Mouse (Mus musculus): ENCODE measurements around the gene Jmjd8. TPM values are rescaled to one million over a fixed set of nuclear protein-coding genes. Genes with fewer than 3 reads are reported as not detected.

The Jmjd8 gene
- polyA plus RNA-seq, 1 experiment from 2014 or later: 21.7 TPM

Small RNA genes lying within 50 kb of the gene (microRNA-seq; reads per million reads assigned to microRNA genes)
- gene Mir3082 (not detected), gene Mir6966 (not detected)

Other genes starting within 250 kb of the Jmjd8 start
- gene Lmf1, start 249.8 kb upstream of the Jmjd8 start, polyA plus RNA-seq (2015; fragmentation: Nextera tagmentation; extraction: Ambion mirVana): 11.3 and 11.6 TPM in 2 replicates
- gene Gng13, start 111.7 kb upstream of the Jmjd8 start, polyA plus RNA-seq (2015; fragmentation: Nextera tagmentation; extraction: Ambion mirVana): 0.25 and 0.51 TPM in 2 replicates
- 24.8 and 25.4 TPM in 2 replicates for gene Chtf18, start 101.4 kb upstream of the Jmjd8 start, polyA plus RNA-seq (2015; fragmentation: Nextera tagmentation; extraction: Ambion mirVana)
- gene Rpusd1, start 101.2 kb upstream of the Jmjd8 start, polyA plus RNA-seq (2015; fragmentation: Nextera tagmentation; extraction: Ambion mirVana): 7.6 and 8.4 TPM in 2 replicates
- not detected in 2 replicates for gene Mslnl, start 92.8 kb upstream of the Jmjd8 start, polyA plus RNA-seq (2015; fragmentation: Nextera tagmentation; extraction: Ambion mirVana)
- gene Msln, start 74.5 kb upstream of the Jmjd8 start, polyA plus RNA-seq (2015; fragmentation: Nextera tagmentation; extraction: Ambion mirVana): 0.81 and 1.2 TPM in 2 replicates
- 16.4 and 17.5 TPM in 2 replicates for gene Narfl, start 55.1 kb upstream of the Jmjd8 start, polyA plus RNA-seq (2015; fragmentation: Nextera tagmentation; extraction: Ambion mirVana)
- 6.8 and 7.3 TPM in 2 replicates for gene Haghl, start 43.2 kb upstream of the Jmjd8 start, polyA plus RNA-seq (2015; fragmentation: Nextera tagmentation; extraction: Ambion mirVana)
- 0.05 and 0.07 TPM in 2 replicates for gene Ccdc78, start 42.3 kb upstream of the Jmjd8 start, polyA plus RNA-seq (2015; fragmentation: Nextera tagmentation; extraction: Ambion mirVana)
- 54.5 and 61.8 TPM in 2 replicates for gene Fam173a, start 36.0 kb upstream of the Jmjd8 start, polyA plus RNA-seq (2015; fragmentation: Nextera tagmentation; extraction: Ambion mirVana)
- 0.46 TPM in 1 of 2 replicates, not detected in the other for gene AC134908.4, start 33.2 kb upstream of the Jmjd8 start, polyA plus RNA-seq (2015; fragmentation: Nextera tagmentation; extraction: Ambion mirVana)
- gene Metrn, start 31.7 kb upstream of the Jmjd8 start, polyA plus RNA-seq (2015; fragmentation: Nextera tagmentation; extraction: Ambion mirVana): 21.2 and 23.8 TPM in 2 replicates
- 0.05 and 0.32 TPM in 2 replicates for gene Fbxl16, start 19.8 kb upstream of the Jmjd8 start, polyA plus RNA-seq (2015; fragmentation: Nextera tagmentation; extraction: Ambion mirVana)
- gene Wdr24, start 5.2 kb upstream of the Jmjd8 start, polyA plus RNA-seq (2015; fragmentation: Nextera tagmentation; extraction: Ambion mirVana): 11.9 and 14.2 TPM in 2 replicates
- gene Stub1, start 4.5 kb downstream of the Jmjd8 start, polyA plus RNA-seq (2015; fragmentation: Nextera tagmentation; extraction: Ambion mirVana): 130 TPM in 2 replicates
- 0.20 and 0.30 TPM in 2 replicates for gene Rhbdl1, start 8.4 kb downstream of the Jmjd8 start, polyA plus RNA-seq (2015; fragmentation: Nextera tagmentation; extraction: Ambion mirVana)
- 0.28 and 0.57 TPM in 2 replicates for gene Gm20683, start 12.9 kb downstream of the Jmjd8 start, polyA plus RNA-seq (2015; fragmentation: Nextera tagmentation; extraction: Ambion mirVana)
- gene Rhot2, start 16.0 kb downstream of the Jmjd8 start, polyA plus RNA-seq (2015; fragmentation: Nextera tagmentation; extraction: Ambion mirVana): 12.8 and 13.5 TPM in 2 replicates
- 10.2 and 12.5 TPM in 2 replicates for gene Wdr90, start 32.6 kb downstream of the Jmjd8 start, polyA plus RNA-seq (2015; fragmentation: Nextera tagmentation; extraction: Ambion mirVana)
- 62.1 and 66.2 TPM in 2 replicates for gene Mcrip2, start 39.9 kb downstream of the Jmjd8 start, polyA plus RNA-seq (2015; fragmentation: Nextera tagmentation; extraction: Ambion mirVana)
- 43.9 and 46.9 TPM in 2 replicates for gene Mettl26, start 46.2 kb downstream of the Jmjd8 start, polyA plus RNA-seq (2015; fragmentation: Nextera tagmentation; extraction: Ambion mirVana)
- gene Wfikkn1, start 52.0 kb downstream of the Jmjd8 start, polyA plus RNA-seq (2015; fragmentation: Nextera tagmentation; extraction: Ambion mirVana): 0.65 and 1.00 TPM in 2 replicates
- gene Rab40c, start 90.9 kb downstream of the Jmjd8 start, polyA plus RNA-seq (2015; fragmentation: Nextera tagmentation; extraction: Ambion mirVana): 6.5 and 7.0 TPM in 2 replicates
- 126 and 152 TPM in 2 replicates for gene Pigq, start 116.1 kb downstream of the Jmjd8 start, polyA plus RNA-seq (2015; fragmentation: Nextera tagmentation; extraction: Ambion mirVana)
- gene Nhlrc4, start 116.1 kb downstream of the Jmjd8 start, polyA plus RNA-seq (2015; fragmentation: Nextera tagmentation; extraction: Ambion mirVana): 5.1 and 7.2 TPM in 2 replicates
- 0.24 and 0.32 TPM in 2 replicates for gene A930017K11Rik, start 123.7 kb downstream of the Jmjd8 start, polyA plus RNA-seq (2015; fragmentation: Nextera tagmentation; extraction: Ambion mirVana)
- gene Capn15, start 156.9 kb downstream of the Jmjd8 start, polyA plus RNA-seq (2015; fragmentation: Nextera tagmentation; extraction: Ambion mirVana): 11.1 and 12.3 TPM in 2 replicates
- gene Rab11fip3, start 240.7 kb downstream of the Jmjd8 start, polyA plus RNA-seq (2015; fragmentation: Nextera tagmentation; extraction: Ambion mirVana): 1.8 and 1.9 TPM in 2 replicates

Measured in liver, embryonic 13.5 days (tissue).